Mouse (Mus musculus): Measurements from ENCODE around the gene Syt1. TPM values are rescaled to one million over a fixed set of nuclear protein-coding genes. Genes with fewer than 3 reads are reported as not detected.
A peak's percentile ranks its signal among the peaks of the same experiment; 100 is the strongest.

Gene Syt1
- polyA plus RNA-seq, 1 experiment from 2014 or later: 8.6 TPM

GRCm38 (mm10) chr10:108572764-108573163 lies 438.0 kb downstream of the Syt1 start:
- no peak for ATAC-seq (ENCODE audit: insufficient read depth, low FRiP score)
- Histone ChIP-seq H3K4me2 (ENCODE audit: low read depth, low read length) (no peak overlapping the region), H3K9ac (ENCODE audit: low read length) (no peak overlapping the region), H3K4me1 (ENCODE audit: control insufficient read depth, insufficient read depth, low read length) (peaks cover 8% of the 10 kb centered on the region; the same call in 1 of the 2 replicates), H3K27me3 (ENCODE audit: control insufficient read depth, insufficient read depth, low read length) (no peaks in the 10 kb centered on the region), H3K36me3 (ENCODE audit: control insufficient read depth, insufficient read depth, low read length) (no peaks in the 10 kb centered on the region), H3K27ac (ENCODE audit: low read length) (no peak overlapping the region), H3K9me3 (replicated peaks; ENCODE audit: control insufficient read depth, low read length) (no peaks in the 10 kb centered on the region), H3K4me3 (replicated peaks; ENCODE audit: low read length) (no peak overlapping the region)
- 77% methylated on average over 4 of the region's 4 CpGs for WGBS

DNA sequence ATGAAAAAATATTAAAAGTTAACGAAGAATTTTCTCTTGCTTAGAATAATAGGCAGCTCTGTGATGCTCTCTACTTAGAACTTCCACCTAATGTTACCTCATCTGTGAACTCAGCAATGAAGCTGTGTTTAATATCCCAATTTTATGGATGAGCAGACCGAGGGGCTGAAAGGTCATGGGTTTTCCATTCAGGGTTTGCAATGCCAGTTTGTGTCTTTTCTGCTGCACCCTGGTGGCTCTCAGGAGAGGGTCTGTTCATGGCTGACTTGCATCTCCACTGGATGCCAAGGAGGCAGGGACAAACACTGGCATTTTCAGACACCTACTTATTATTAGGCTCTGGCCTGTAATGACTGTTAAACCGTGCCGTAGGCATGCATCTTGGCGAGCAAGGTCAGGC lies 439.7 kb downstream of the Syt1 start:
- Histone ChIP-seq H3K9ac (ENCODE audit: low read length) (no peak overlapping the region), H3K4me3 (replicated peaks; ENCODE audit: low read length) (no peak overlapping the region), H3K27ac (ENCODE audit: low read length) (no peak overlapping the region), H3K9me3 (replicated peaks; ENCODE audit: control insufficient read depth, low read length) (no peaks in the 10 kb centered on the region), H3K36me3 (ENCODE audit: control insufficient read depth, insufficient read depth, low read length) (no peaks in the 10 kb centered on the region), H3K4me1 (ENCODE audit: control insufficient read depth, insufficient read depth, low read length) (peaks cover 9% of the 10 kb centered on the region; the same call in 1 of the 2 replicates), H3K27me3 (ENCODE audit: control insufficient read depth, insufficient read depth, low read length) (no peaks in the 10 kb centered on the region), H3K4me2 (ENCODE audit: low read depth, low read length) (no peak overlapping the region)
- ATAC-seq (ENCODE audit: insufficient read depth, low FRiP score): no peak
- 72% methylated on average over 5 of the region's 5 CpGs for WGBS

- no peaks in the 10 kb centered on the region for H3K9me3 ChIP-seq (replicated peaks; ENCODE audit: control insufficient read depth, low read length)
- H3K27me3 ChIP-seq (ENCODE audit: control insufficient read depth, insufficient read depth, low read length): no peaks in the 10 kb centered on the region
- no peak for ATAC-seq (ENCODE audit: insufficient read depth, low FRiP score)
- no peak overlapping the region for H3K27ac ChIP-seq (ENCODE audit: low read length)
- no peaks in the 10 kb centered on the region for H3K36me3 ChIP-seq (ENCODE audit: control insufficient read depth, insufficient read depth, low read length)
- no peak overlapping the region for H3K4me2 ChIP-seq (ENCODE audit: low read depth, low read length)
- no peak overlapping the region for H3K9ac ChIP-seq (ENCODE audit: low read length)
- H3K4me1 ChIP-seq (ENCODE audit: control insufficient read depth, insufficient read depth, low read length): peaks cover 9% of the 10 kb centered on the region; the same call in 1 of the 2 replicates
- WGBS: 88% methylated on average over 6 of the region's 6 CpGs
- H3K4me3 ChIP-seq (replicated peaks; ENCODE audit: low read length): no peak overlapping the region
Measured at GRCm38 (mm10) chr10:108569568-108570139, 441.1 kb downstream of the Syt1 start.

- Histone ChIP-seq H3K36me3 (ENCODE audit: control insufficient read depth, insufficient read depth, low read length) (no peaks in the 10 kb centered on the region), H3K4me3 (replicated peaks; ENCODE audit: low read length) (no peak overlapping the region), H3K27me3 (ENCODE audit: control insufficient read depth, insufficient read depth, low read length) (no peaks in the 10 kb centered on the region), H3K9me3 (replicated peaks; ENCODE audit: control insufficient read depth, low read length) (no peaks in the 10 kb centered on the region), H3K9ac (ENCODE audit: low read length) (no peak overlapping the region), H3K4me1 (ENCODE audit: control insufficient read depth, insufficient read depth, low read length) (peaks cover 9% of the 10 kb centered on the region; the same call in 1 of the 2 replicates), H3K4me2 (ENCODE audit: low read depth, low read length) (no peak overlapping the region), H3K27ac (ENCODE audit: low read length) (no peak overlapping the region)
- ATAC-seq (ENCODE audit: insufficient read depth, low FRiP score): no peak
- 47% methylated on average over 6 of the region's 6 CpGs for WGBS
Measured at GRCm38 (mm10) chr10:108568925-108569324, 441.9 kb downstream of the Syt1 start.

DNA sequence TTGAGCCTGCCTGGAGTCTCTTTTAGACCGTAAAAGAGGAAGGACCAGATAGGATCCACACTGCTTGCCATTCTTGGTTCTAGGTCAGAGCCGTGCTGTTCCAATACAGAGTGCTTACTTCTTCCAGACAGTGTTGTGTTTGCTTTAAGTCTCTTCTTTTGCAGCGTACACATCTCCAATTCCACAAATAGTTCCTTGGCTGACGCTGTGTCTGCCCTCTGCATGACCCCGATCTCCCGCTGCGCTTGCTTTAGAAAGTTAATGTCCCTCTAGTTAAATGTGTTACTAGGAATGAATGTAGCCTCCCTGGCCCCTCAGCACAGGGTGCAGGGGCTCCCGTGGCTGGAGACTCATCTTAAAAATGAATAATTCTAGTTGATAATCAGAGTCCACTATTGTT lies 442.6 kb downstream of the Syt1 start:
- Histone ChIP-seq H3K4me3 (replicated peaks; ENCODE audit: low read length) (no peak overlapping the region), H3K9me3 (replicated peaks; ENCODE audit: control insufficient read depth, low read length) (no peaks in the 10 kb centered on the region), H3K4me1 (ENCODE audit: control insufficient read depth, insufficient read depth, low read length) (peaks cover 9% of the 10 kb centered on the region; the same call in 1 of the 2 replicates), H3K9ac (ENCODE audit: low read length) (no peak overlapping the region), H3K27me3 (ENCODE audit: control insufficient read depth, insufficient read depth, low read length) (no peaks in the 10 kb centered on the region), H3K36me3 (ENCODE audit: control insufficient read depth, insufficient read depth, low read length) (no peaks in the 10 kb centered on the region), H3K4me2 (ENCODE audit: low read depth, low read length) (no peak overlapping the region; the same call in 1 of the 2 replicates), H3K27ac (ENCODE audit: low read length) (no peak overlapping the region)
- 12% methylated on average over 8 of the region's 8 CpGs for WGBS
- peak; percentile 68; the same call in 1 of the 2 replicates for ATAC-seq (ENCODE audit: insufficient read depth, low FRiP score)

- no peaks in the 10 kb centered on the region for H3K36me3 ChIP-seq (ENCODE audit: control insufficient read depth, insufficient read depth, low read length)
- no peaks in the 10 kb centered on the region for H3K9me3 ChIP-seq (replicated peaks; ENCODE audit: control insufficient read depth, low read length)
- no peak overlapping the region for H3K27ac ChIP-seq (ENCODE audit: low read length)
- H3K9ac ChIP-seq (ENCODE audit: low read length): no peak overlapping the region
- no peaks in the 10 kb centered on the region for H3K27me3 ChIP-seq (ENCODE audit: control insufficient read depth, insufficient read depth, low read length)
- ATAC-seq (ENCODE audit: insufficient read depth, low FRiP score): no peak
- no peak overlapping the region for H3K4me3 ChIP-seq (replicated peaks; ENCODE audit: low read length)
- no peak overlapping the region for H3K4me2 ChIP-seq (ENCODE audit: low read depth, low read length)
- H3K4me1 ChIP-seq (ENCODE audit: control insufficient read depth, insufficient read depth, low read length): peaks cover 9% of the 10 kb centered on the region; the same call in 1 of the 2 replicates
- 92% methylated on average over 6 of the region's 6 CpGs for WGBS
Measured at GRCm38 (mm10) chr10:108567456-108567855, 443.3 kb downstream of the Syt1 start.

GRCm38 (mm10) chr10:108559607-108559908 lies 451.2 kb downstream of the Syt1 start:
- H3K4me3 ChIP-seq (replicated peaks; ENCODE audit: low read length): no peak overlapping the region
- no peaks in the 10 kb centered on the region for H3K9me3 ChIP-seq (replicated peaks; ENCODE audit: control insufficient read depth, low read length)
- ATAC-seq (ENCODE audit: insufficient read depth, low FRiP score): no peak
- H3K27ac ChIP-seq (ENCODE audit: low read length): no peak overlapping the region
- H3K27me3 ChIP-seq (ENCODE audit: control insufficient read depth, insufficient read depth, low read length): no peaks in the 10 kb centered on the region
- no peaks in the 10 kb centered on the region for H3K4me1 ChIP-seq (ENCODE audit: control insufficient read depth, insufficient read depth, low read length)
- no peak overlapping the region for H3K4me2 ChIP-seq (ENCODE audit: low read depth, low read length)
- H3K36me3 ChIP-seq (ENCODE audit: control insufficient read depth, insufficient read depth, low read length): no peaks in the 10 kb centered on the region
- no peak overlapping the region for H3K9ac ChIP-seq (ENCODE audit: low read length)
- 72% methylated on average over 2 of the region's 2 CpGs for WGBS

- H3K27ac ChIP-seq (ENCODE audit: low read length): no peak overlapping the region
- ATAC-seq (ENCODE audit: insufficient read depth, low FRiP score): no peak
- 59% methylated on average over 19 of the region's 19 CpGs for WGBS
- no peak overlapping the region for H3K9ac ChIP-seq (ENCODE audit: low read length)
- no peak overlapping the region for H3K4me3 ChIP-seq (replicated peaks; ENCODE audit: low read length)
- H3K36me3 ChIP-seq (ENCODE audit: control insufficient read depth, insufficient read depth, low read length): no peaks in the 10 kb centered on the region
- H3K4me1 ChIP-seq (ENCODE audit: control insufficient read depth, insufficient read depth, low read length): no peaks in the 10 kb centered on the region
- no peak overlapping the region for H3K4me2 ChIP-seq (ENCODE audit: low read depth, low read length)
- no peaks in the 10 kb centered on the region for H3K9me3 ChIP-seq (replicated peaks; ENCODE audit: control insufficient read depth, low read length)
- H3K27me3 ChIP-seq (ENCODE audit: control insufficient read depth, insufficient read depth, low read length): no peaks in the 10 kb centered on the region
Measured at GRCm38 (mm10) chr10:108558812-108559606, 451.8 kb downstream of the Syt1 start.

DNA sequence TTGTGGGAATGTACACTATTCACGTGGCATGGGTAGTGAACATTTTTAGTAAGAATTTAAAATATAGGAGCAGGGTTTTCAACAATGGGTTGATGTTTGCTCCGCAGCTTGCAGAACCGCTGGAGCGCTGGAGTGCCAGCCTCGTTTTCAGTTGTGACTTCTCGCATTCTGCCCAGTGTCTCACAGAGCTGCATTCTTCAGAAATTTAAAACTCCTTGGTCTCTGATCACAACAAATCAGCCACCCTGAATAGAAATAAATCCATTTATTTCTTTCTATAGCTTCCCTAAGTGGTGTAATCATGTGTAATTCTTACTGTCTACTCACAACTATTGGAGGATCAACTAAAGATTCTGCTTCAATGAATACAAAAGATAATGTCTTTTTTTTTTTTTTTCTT lies 458.2 kb downstream of the Syt1 start:
- Histone ChIP-seq H3K27me3 (ENCODE audit: control insufficient read depth, insufficient read depth, low read length) (no peaks in the 10 kb centered on the region), H3K4me2 (ENCODE audit: low read depth, low read length) (no peak overlapping the region), H3K9me3 (replicated peaks; ENCODE audit: control insufficient read depth, low read length) (no peaks in the 10 kb centered on the region), H3K4me3 (replicated peaks; ENCODE audit: low read length) (no peak overlapping the region), H3K9ac (ENCODE audit: low read length) (no peak overlapping the region), H3K4me1 (ENCODE audit: control insufficient read depth, insufficient read depth, low read length) (no peaks in the 10 kb centered on the region), H3K36me3 (ENCODE audit: control insufficient read depth, insufficient read depth, low read length) (no peaks in the 10 kb centered on the region), H3K27ac (ENCODE audit: low read length) (no peak overlapping the region)
- WGBS: 89% methylated on average over 6 of the region's 6 CpGs
- ATAC-seq (ENCODE audit: insufficient read depth, low FRiP score): no peak

All from stomach, embryonic 16.5 days (tissue).